Mouse (Mus musculus) left cerebral cortex, postnatal 4 days (tissue): Measurements from ENCODE around the gene Nxn. TPM values are rescaled to one million over a fixed set of nuclear protein-coding genes. Genes with fewer than 3 reads are reported as not detected.

Source experiments
- DNase-seq: peaks from one replicate; pipeline ENCODE4 v3.0.0-alpha.2; 2022
- intact Hi-C: fragments of 180-260 bp; cut with DNase I; formaldehyde crosslinking; loops from one replicate; pipeline ENCODE4 v1.15.1; 2025
- total RNA-seq, 2 experiments: library from RNA; stranded (reverse); gene quantifications; 2 replicates each; pipeline ENCODE4 v1.2.3; 2021

Nxn gene
- total RNA-seq, 2 experiments from 2014 or later = 12.4 to 15.7 TPM

- intact Hi-C loops = loop anchor here (10.0 kb wide), 1 partner anchor 321 kb away; no protein-coding TSS in a partner anchor
- DNase-seq = no peak
Observed at GRCm38 (mm10) chr11:76405626-76406264, 6.8 kb upstream of the Nxn start.

GRCm38 (mm10) chr11:76405113-76405512 is 6.2 kb upstream of the Nxn start:
- intact Hi-C loops = loop anchor here (10.0 kb wide), 1 partner anchor 320 kb away; no protein-coding TSS in a partner anchor
- no peak for DNase-seq

GRCm38 (mm10) chr11:76401398-76401797 is 2.5 kb upstream of the Nxn start:
- intact Hi-C loops = loop anchor here (10.0 kb wide), 1 partner anchor 317 kb away; no protein-coding TSS in a partner anchor
- peak; percentile 23 for DNase-seq

- DNase-seq = peak; percentile 63
- intact Hi-C loops = loop anchor here (2.0 to 10.0 kb wide), 3 partner anchors 147 to 435 kb away; no protein-coding TSS in a partner anchor
Observed at GRCm38 (mm10) chr11:76399587-76400330, 819 bp upstream of the Nxn start.

- peak; percentile 64 for DNase-seq
- intact Hi-C loops = loop anchor here (2.0 to 10.0 kb wide), 2 partner anchors 146 to 434 kb away; no protein-coding TSS in a partner anchor
Observed at GRCm38 (mm10) chr11:76398312-76398797, 585 bp downstream of the Nxn start.

- peak; percentile 48 for DNase-seq
- intact Hi-C loops = loop anchor here (2.0 to 10.0 kb wide), 2 partner anchors 145 to 433 kb away; no protein-coding TSS in a partner anchor
Observed at GRCm38 (mm10) chr11:76397650-76398311, 1.2 kb downstream of the Nxn start.

- no peak for DNase-seq
- intact Hi-C loops = loop anchor here (10.0 kb wide), 1 partner anchor 428 kb away; no protein-coding TSS in a partner anchor
Observed at GRCm38 (mm10) chr11:76392996-76393395, 5.9 kb downstream of the Nxn start.

- intact Hi-C loops = loop anchor here (10.0 kb wide), 1 partner anchor 428 kb away; no protein-coding TSS in a partner anchor
- DNase-seq = no peak
Observed at GRCm38 (mm10) chr11:76392532-76392931, 6.4 kb downstream of the Nxn start.

GRCm38 (mm10) chr11:76388711-76389110 is 10.2 kb downstream of the Nxn start:
- DNase-seq = no peak
- intact Hi-C loops = no loop called here

GRCm38 (mm10) chr11:76387097-76387496 is 11.8 kb downstream of the Nxn start:
- no peak for DNase-seq
- intact Hi-C loops = no loop called here

- intact Hi-C loops = no loop called here
Observed at GRCm38 (mm10) chr11:76385746-76386145, 13.2 kb downstream of the Nxn start.

GRCm38 (mm10) chr11:76385017-76385416 is 13.9 kb downstream of the Nxn start:
- intact Hi-C loops = no loop called here
- DNase-seq = no peak

More at GRCm38 (mm10) chr11:76385746-76386145, 13.2 kb downstream of the Nxn start:
- DNase-seq = no peak

- intact Hi-C loops = no loop called here
- peak; percentile 49 for DNase-seq
Observed at GRCm38 (mm10) chr11:76384307-76384706, 14.6 kb downstream of the Nxn start.

GRCm38 (mm10) chr11:76382711-76383324 is 16.1 kb downstream of the Nxn start:
- no peak for DNase-seq
- intact Hi-C loops = no loop called here

- DNase-seq = no peak
- intact Hi-C loops = no loop called here
Observed at GRCm38 (mm10) chr11:76381201-76381885, 17.6 kb downstream of the Nxn start.

GRCm38 (mm10) chr11:76379921-76380544 is 18.9 kb downstream of the Nxn start:
- intact Hi-C loops = no loop called here
- DNase-seq = no peak

- intact Hi-C loops = no loop called here
- DNase-seq = no peak
Observed at GRCm38 (mm10) chr11:76376425-76376824, 22.5 kb downstream of the Nxn start.

GRCm38 (mm10) chr11:76374491-76375185 is 24.3 kb downstream of the Nxn start:
- DNase-seq = no peak
- intact Hi-C loops = no loop called here

GRCm38 (mm10) chr11:76372534-76372933 is 26.4 kb downstream of the Nxn start:
- DNase-seq = peak; percentile 42
- intact Hi-C loops = no loop called here
